Mouse (Mus musculus) neutrophil, adult 65 days (primary cell): ENCODE data around the gene Pald1. TPM values are rescaled to one million over a fixed set of nuclear protein-coding genes. Genes with fewer than 3 reads are reported as not detected.

Experiments
- total RNA-seq: library from RNA; stranded (reverse); gene quantifications from 2 replicates; pipeline ENCODE4 v1.2.4, GENCODE M21; 2023

Pald1 gene
- 0.14 TPM in 1 of 2 replicates, not detected in the other for total RNA-seq

GRCm38 (mm10) chr10:61383021-61383714 is at the start of gene Pald1:
Pald1 (minus strand) TSS chr10:61383530.

GRCm38 (mm10) chr10:61417672-61418071 is 34.3 kb upstream of the Pald1 start, which contains the start of gene Nodal:
Nodal (plus strand) TSS chr10:61417972.

GRCm38 (mm10) chr10:61297477-61297876 is 85.9 kb downstream of the Pald1 start, which contains the start of gene Prf1:
Prf1 (plus strand) TSS chr10:61297833.

DNA sequence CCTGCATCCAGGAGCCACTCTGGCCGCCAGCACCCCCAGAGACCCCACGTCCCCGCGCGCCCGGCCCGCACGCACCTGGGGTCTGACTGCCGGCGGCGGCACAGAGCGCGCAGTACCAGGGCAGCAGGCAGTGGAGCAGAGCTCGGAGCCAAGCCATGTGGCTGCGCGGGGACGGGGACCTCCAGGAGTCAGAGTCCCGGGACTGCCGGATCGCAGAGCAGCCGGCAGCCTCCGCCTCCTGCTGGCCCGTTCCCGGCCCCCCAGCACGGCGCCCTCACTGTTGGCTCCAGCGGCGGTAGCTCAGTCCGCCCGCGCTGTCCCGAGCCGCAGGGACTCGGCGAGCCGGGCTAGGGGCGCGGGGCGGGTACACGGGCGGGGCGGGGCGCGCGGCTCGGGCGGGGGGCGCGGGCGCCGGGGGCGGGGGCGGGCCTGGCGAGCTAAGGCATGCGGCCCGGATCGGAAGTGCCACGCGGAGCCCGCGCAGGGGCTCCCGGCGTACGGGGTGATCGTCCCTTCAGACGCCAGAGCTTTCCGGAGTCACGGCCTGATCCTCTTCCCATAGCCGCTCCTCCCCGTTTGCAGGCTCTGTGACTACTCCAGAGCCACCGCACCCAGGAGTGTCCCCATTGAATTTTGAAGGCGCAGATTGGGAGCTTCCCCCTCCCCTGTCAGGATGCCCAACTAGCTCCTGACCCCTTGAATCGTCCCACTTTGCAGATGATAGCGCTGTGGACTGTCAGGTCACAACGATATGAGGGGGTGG is 110.1 kb downstream of the Pald1 start, which contains the start of gene Adamts14:
Adamts14 (minus strand) TSS at position 358 of the 763 bp plus-strand sequence.

Other genes starting within 250 kb of the Pald1 start
- gene Sgpl1, start 235.8 kb downstream of the Pald1 start, total RNA-seq = 125 and 209 TPM in 2 replicates
- gene Tbata, start 211.6 kb downstream of the Pald1 start, total RNA-seq = not detected in 2 replicates
- 0.19 TPM in 1 of 2 replicates, not detected in the other for gene Adamts14, start 110.1 kb downstream of the Pald1 start, total RNA-seq
- gene Prf1, start 85.7 kb downstream of the Pald1 start, total RNA-seq = not detected in 2 replicates
- gene Nodal, start 34.4 kb upstream of the Pald1 start, total RNA-seq = not detected in 2 replicates
- gene Eif4ebp2, start 69.1 kb upstream of the Pald1 start, total RNA-seq = 119 and 138 TPM in 2 replicates
- 4.9 TPM in 2 replicates for gene Lrrc20, start 92.3 kb upstream of the Pald1 start, total RNA-seq
- not detected in 2 replicates for gene Npffr1, start 212.0 kb upstream of the Pald1 start, total RNA-seq